Mouse (Mus musculus) erythroid progenitor cell, adult 5-6 weeks (primary cell): ENCODE data around the gene Pla2g5. TPM values are rescaled to one million over a fixed set of nuclear protein-coding genes. Genes with fewer than 3 reads are reported as not detected.
"Not testable (repeated sequence)": the region's sequence is repeated elsewhere in the genome, so short reads cannot be mapped to it uniquely, and the experiment has no call there.

Experiments used
- ATAC-seq: replicated peaks from 2 replicates; pipeline ENCODE4 v1.8.0; 2016; ENCODE audit warnings: moderate number of reproducible peaks, mild to moderate bottlenecking, moderate TSS enrichment, inconsistent platforms; ENCODE audit not compliant: poor library complexity, low FRiP score, severe bottlenecking
- total RNA-seq, 2 experiments: library from RNA; stranded (forward) in 1 of 2; stranded (reverse) in 1 of 2; fragments of 150-400 nt in 1 of 2; fragments of 186-747, 209-891 nt in 1 of 2; gene quantifications; 2 replicates each; pipeline versions ENCODE4 v1.2.3 to v1.2.4; 2015 to 2017; ENCODE audit warnings: low replicate concordance in 2 of 2

Gene Pla2g5
- total RNA-seq (2015; ENCODE audit: low replicate concordance) (not detected in 2 replicates), total RNA-seq (2017; ENCODE audit: low replicate concordance) (not detected in 2 replicates)

- no peak for ATAC-seq
These were observed at the start of gene Pla2g5 for GRCm38 (mm10) chr4:138863344-138863998. Pla2g5 (minus strand) TSS chr4:138863482.

DNA sequence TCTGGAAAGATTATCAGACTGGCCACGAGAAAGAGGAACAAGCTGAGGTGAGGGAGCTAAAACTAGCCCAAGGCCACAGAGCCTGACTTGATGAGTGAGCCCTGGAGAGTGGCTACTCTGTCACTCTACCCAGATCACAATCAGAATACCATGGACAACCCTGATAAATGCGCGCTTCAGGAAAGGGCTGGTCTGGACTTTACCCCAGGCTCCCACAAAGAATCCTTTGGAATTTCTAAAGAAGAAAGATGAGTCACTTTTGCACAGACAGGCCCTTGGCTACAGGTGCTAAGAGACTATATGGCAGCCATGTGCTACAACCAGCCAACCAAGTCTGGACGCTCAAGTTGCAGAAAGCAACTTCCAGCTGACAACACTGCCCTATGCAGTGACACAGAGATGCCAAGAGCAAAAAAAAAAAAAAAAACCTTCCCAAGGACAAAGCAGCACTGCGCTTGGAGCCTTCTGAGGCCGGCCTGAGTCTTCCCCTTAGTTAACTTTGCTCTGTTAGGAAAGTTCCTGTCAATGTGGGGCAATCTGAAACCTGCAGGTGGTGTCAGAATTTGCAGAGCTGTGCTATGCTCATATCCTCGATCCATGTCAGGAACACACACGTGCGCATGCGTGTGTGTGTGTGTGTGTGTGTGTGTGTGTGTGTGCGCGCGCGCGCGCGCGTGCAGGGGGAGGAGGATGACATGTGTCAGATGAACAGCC lies 42.5 kb upstream of the Pla2g5 start:
- ATAC-seq, result no peak

- no peak for ATAC-seq
These were observed 36.1 kb upstream of the Pla2g5 start for GRCm38 (mm10) chr4:138899361-138899760.

- not testable (repeated sequence) for ATAC-seq
These were observed 30.5 kb upstream of the Pla2g5 start for GRCm38 (mm10) chr4:138893789-138894188.

- no peak for ATAC-seq
These were observed 29.4 kb upstream of the Pla2g5 start for GRCm38 (mm10) chr4:138892655-138893054.

GRCm38 (mm10) chr4:138889635-138890034 lies 26.4 kb upstream of the Pla2g5 start:
- ATAC-seq, result no peak

DNA sequence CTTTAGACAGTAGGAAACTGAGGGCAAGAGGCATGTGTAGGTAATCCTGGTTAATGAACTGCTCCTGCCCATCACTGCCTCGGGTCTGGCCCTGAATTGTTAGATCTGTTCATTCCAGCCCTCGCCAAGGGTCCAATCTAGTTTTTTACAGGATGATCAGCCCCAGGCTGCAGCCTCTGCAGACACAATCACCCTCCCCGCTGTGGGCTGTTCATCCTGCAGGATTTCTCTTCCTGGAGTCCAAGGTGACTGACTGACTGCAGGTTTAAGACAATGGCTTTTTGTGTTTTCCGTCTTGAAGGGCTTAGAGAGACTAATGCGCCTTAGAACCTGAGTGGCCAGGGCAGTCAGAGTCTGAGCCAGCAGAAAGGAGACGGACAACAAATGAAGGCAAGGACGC lies 25.9 kb upstream of the Pla2g5 start:
- ATAC-seq, result no peak

DNA sequence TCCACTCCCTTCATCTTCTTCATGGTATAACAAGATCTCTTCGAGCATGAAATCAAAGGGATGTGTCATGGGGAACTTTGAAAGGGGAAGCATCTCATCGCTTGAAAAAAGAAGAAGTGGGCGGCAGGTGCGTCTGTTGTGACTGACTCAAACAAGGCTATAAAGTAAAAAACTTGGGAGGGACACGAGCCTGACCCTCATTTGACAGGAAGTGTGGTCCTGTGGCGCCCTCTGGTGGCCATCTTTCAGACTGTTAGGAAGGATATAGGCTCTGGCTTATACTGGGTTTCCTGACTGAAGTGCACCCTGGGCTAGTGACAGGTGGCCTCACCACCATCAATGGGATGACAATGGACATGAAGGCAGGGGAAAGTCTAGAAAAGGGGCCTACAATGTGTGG lies 21.0 kb upstream of the Pla2g5 start:
- ATAC-seq, result no peak

- no peak for ATAC-seq
These were observed 18.9 kb upstream of the Pla2g5 start for GRCm38 (mm10) chr4:138882179-138882578.

DNA sequence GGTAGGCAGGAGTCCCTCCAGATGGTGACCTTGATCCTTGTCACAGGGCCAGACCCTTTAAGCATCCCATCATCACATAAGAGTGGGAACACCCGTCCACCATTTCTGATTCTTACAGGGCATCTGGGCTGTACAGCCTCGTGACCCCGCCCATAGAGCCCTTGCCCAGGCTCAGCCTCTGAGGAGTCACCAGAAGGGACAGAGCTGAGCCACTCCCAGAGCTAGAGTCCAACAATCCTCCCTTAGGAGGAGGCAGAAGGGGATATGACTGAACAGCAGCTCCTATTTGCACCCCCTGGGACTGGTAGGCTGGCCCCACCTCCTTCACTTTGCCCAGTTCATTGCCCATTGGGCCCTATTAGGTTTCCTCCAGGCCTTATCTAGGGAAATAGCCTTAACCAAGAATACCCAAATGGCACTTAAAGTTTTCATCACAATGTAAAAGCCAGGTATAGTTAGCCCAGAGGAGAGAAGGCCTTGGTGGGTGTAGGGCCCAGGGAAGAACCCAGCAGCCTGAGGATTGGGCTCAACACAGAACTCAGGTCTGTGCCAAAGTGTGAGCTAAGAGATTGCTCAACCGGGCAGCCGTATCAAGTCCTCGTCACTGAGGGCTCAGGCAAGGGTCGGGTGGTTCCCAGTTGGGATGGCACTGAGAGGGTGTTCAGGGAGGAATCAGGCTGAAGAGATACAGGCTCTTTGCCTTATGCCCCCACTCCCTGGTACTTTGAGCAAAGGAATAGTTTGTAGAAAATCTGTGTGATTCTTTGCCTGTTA lies 17.7 kb upstream of the Pla2g5 start:
- ATAC-seq, result no peak

DNA sequence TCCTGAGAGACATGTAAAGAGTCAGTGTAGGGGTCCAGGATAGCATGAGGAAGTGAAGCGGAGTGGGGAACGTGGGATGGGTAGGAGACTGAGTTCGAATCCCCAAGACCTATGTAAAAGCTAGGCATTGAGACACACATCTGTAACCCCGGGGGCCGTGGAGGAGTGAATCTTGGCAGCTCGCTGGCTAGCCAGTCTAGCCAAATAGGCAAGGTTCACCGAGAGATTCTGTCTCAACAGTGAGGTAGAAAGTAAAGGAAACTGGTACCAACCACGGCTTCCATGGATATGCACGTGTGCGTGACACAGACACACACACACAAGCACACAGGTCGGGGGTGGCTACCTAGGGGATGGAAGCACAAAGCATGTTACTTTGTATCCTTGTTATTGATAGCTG lies 16.5 kb upstream of the Pla2g5 start:
- no peak for ATAC-seq

GRCm38 (mm10) chr4:138878783-138879182 lies 15.5 kb upstream of the Pla2g5 start:
- no peak for ATAC-seq

DNA sequence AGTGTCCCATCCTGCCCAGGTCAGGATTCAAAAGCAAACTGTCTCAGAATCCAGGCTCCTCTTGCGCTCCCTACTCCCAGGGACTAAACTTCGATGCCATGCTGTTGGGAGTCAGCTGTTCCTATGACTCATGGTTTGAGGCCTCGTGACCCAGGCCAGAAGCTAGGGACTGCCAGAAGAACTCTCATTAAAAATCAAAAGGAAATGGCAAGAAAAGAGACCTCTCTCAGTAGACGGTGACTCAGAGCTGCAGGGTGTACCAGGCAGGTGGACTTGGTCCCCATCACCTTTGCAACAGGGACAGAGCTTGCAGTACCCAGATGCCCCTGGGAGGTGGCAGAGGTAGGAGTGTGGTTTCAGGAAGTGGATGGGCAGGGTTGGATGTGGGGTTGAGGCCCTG lies 14.4 kb upstream of the Pla2g5 start, which contains the start of gene Pla2g2e:
Gene Pla2g2e, plus strand, starts transcription at position 212 of the 400 bp plus-strand sequence.
- ATAC-seq, result no peak

DNA sequence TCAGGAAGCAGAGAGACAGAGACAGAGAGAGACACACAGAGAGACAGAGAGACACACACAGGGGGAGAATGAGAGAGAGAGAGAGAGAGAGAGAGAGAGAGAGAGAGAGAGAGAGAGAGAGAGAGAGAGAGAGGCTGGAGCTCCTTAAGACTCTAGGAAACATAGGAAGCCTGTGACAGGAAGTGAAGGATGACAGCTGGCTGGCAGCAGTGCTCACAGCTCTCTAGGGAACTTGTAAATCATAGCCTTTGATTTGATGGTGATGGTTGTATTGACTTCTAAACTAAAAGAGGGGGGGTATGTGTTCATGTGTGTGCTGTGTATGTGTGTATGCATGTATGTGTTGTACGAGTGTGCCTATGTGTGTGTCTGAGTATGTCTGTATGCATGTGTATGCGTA lies 12.7 kb upstream of the Pla2g5 start:
- no peak for ATAC-seq

DNA sequence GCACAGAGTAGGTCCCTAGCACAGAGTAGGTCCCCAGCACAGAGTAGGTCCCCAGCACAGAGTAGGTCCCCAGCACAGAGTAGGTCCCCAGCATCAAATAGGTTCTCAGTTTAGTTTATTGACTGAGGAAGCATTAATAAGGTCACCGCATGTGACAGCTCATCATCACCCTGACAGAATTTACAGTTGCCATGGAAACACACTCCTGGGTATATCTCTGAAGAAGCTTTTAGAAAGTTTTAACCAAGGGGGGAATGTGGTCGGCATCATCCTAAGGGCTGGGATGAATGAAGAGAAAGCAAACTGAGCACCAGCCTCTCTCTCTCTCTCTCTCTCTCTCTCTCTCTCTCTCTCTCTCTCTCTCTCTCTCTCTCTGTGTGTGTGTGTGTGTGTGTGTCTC lies 12.0 kb upstream of the Pla2g5 start:
- not testable (repeated sequence) for ATAC-seq

DNA sequence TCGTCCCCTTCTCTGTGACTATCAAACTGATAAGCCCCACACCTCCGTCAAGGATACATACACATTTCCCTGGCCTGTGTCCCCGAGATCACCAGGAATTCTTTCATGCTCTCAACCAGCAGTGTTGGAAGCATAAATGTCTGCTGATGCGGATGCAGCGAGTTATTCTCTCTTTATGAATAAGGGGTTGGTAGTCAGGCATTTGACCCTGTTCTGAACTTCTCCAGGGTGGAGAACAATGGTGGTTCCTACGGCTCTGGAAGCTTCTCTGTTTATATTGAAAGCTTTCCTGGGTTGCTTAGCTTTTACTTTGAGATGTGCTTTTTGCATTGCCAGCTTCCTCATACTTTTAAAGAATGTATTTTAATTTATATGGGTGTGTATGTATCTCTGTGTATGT lies 10.6 kb upstream of the Pla2g5 start, which contains the start of gene Gm13030:
Gene Gm13030, minus strand, starts transcription at position 101 of the 400 bp plus-strand sequence.
- no peak for ATAC-seq

DNA sequence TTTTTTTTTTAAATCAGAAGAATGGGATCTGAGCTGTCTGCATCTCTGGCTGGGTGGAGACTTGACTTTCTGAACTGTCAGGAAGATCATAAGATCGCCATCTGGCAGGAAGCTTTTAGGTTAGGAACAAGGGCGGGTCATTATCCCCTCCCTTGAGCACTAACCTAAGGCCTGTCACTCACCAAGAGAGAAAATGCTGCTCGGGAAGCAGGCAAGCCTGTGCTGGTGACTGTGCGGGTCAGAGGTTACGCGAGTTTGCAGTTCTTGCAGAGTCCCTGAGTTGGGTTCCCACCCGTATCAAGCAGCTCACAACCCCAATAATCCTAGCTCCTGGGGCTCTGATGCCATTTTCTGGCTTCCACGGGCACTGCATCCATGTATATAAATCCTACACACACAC lies 5.4 kb upstream of the Pla2g5 start:
- no peak for ATAC-seq

DNA sequence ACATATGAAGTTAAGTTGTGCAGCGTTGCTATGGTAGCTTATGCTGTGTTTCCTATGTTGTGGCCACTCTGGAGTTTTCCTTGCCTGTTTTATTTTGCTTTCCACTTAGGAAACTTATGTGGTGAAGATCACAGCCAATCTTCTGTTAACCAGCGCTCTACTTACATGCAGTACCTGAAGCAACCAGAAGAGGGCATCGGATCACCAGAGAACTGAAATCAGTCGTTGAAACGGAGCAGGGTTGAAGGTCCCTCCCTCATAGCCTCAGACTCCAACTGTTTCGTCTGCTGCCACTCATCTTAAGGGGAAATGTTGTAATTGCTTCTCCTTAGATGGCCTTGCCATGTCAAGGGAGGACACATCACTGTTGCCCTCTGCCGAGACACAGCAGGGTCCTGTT lies 3.1 kb upstream of the Pla2g5 start:
- no peak for ATAC-seq

DNA sequence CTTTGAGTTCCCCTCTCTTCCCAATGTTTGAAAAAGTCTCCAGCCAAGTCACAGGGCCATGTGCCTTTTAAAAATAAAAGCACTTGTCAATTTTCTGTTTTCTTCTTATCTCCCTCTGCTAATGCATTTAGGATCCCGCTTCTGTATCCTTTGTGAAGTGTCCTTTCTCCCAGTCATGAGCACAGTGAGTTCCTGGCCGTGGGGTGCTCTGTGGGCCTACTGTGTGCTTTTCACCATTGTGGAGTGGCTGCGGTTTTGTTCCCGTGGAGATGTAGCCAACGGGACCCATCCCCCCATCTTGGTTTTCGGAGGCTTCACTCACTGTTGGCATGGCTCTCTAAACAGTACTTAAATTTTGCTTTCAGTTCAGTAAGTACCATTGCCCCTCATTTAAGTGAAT lies 2.7 kb upstream of the Pla2g5 start:
- ATAC-seq, result no peak

GRCm38 (mm10) chr4:138865092-138865491 lies 1.8 kb upstream of the Pla2g5 start:
- ATAC-seq, result no peak
